Mouse (Mus musculus) liver, adult 2 months (tissue): ENCODE results near the gene Gm42957.

Source experiments
- CTCF ChIP-seq: fragments of 200-500 bp; IDR thresholded peaks from 2 replicates; pipeline ENCODE4 v1.5.1; 2011; ENCODE audit warnings: low read depth, low read length, control low read depth
- POLR2A ChIP-seq: fragments of 200-500 bp; IDR thresholded peaks from 2 replicates; pipeline ENCODE4 v1.6.1; 2011; ENCODE audit warnings: low read length, control low read depth; ENCODE audit not compliant: insufficient read depth; ENCODE audit errors: extremely low read depth

GRCm38 (mm10) chr3:96597435-96597891, 37.8 kb upstream of the Gm42957 start:
- TF ChIP-seq POLR2A (no peak), CTCF (no peak)
